Comparison of ENCODE assay signal across 1 mouse cellular context in genomic region chr11:69372056-69372779, GRCm38 (mm10).
TF ChIP-seq lines count a peak whose summit lies in the region.

No protein-coding gene starts in this region.

TF ChIP-seq in MEL, 35 proteins besides CTCF, POLR2A, EP300 and RAD21:
- TF ChIP-seq BHLHE40 (IDR thresholded peaks at IDR 0.05; ENCODE audit: borderline replicate concordance, low read depth, low read length) (peak; percentile 1; the same call in 1 of the 2 replicates), ZMIZ1 (IDR thresholded peaks at IDR 0.05; ENCODE audit: low read depth, low read length) (no peak; the same call in 1 of the 2 replicates), RCOR1 (IDR thresholded peaks at IDR 0.05; ENCODE audit: low read depth, low read length) (no peak), NRF1 (IDR thresholded peaks at IDR 0.05; ENCODE audit: insufficient read depth, low read depth, low read length, poor library complexity, severe bottlenecking) (no peak), MAFK (IDR thresholded peaks at IDR 0.05; ENCODE audit: borderline replicate concordance, low read depth, low read length) (0 out of 2 replicates have a peak, but pooled peaks have one; percentile 41), TBP (IDR thresholded peaks at IDR 0.05; ENCODE audit: low read depth, low read length) (no peak; the same call in 1 of the 2 replicates), MAX (IDR thresholded peaks at IDR 0.05; ENCODE audit: low read length) (peak; percentile 43; the same call in 1 of the 2 replicates), USF1 (IDR thresholded peaks at IDR 0.05; ENCODE audit: low read depth, low read length) (no peak), KAT2A (conservative IDR thresholded peaks at IDR 0.05; ENCODE audit: low read depth, low read length) (no peak), SMC3 (IDR thresholded peaks at IDR 0.05; ENCODE audit: low read depth, low read length) (no peak), ZC3H11A (IDR thresholded peaks at IDR 0.05; ENCODE audit: low read depth, low read length) (no peak), E2F4 (IDR thresholded peaks at IDR 0.05; ENCODE audit: borderline replicate concordance, low read depth, low read length) (no peak), MYC (IDR thresholded peaks at IDR 0.05; ENCODE audit: low read depth, low read length) (no peak), SIN3A (IDR thresholded peaks at IDR 0.05; ENCODE audit: low read length) (peak; percentile 96), NELFE (IDR thresholded peaks at IDR 0.05; ENCODE audit: low read depth, low read length) (no peak), ELF1 (IDR thresholded peaks at IDR 0.05; ENCODE audit: low read depth, low read length) (no peak), ZKSCAN1 (IDR thresholded peaks at IDR 0.05; ENCODE audit: low read depth, low read length) (no peak), CHD2 (IDR thresholded peaks at IDR 0.05; ENCODE audit: low read length) (no peak), MYB (IDR thresholded peaks at IDR 0.05; ENCODE audit: low read depth, low read length) (no peak), GATA1 (IDR thresholded peaks at IDR 0.05; ENCODE audit: low read depth, low read length) (peak; percentile 53), ETS1 (IDR thresholded peaks at IDR 0.05; ENCODE audit: low read depth, low read length) (peak; percentile 95), POLR2AphosphoS2 (IDR thresholded peaks at IDR 0.05; ENCODE audit: low read length) (no peak), POLR2AphosphoS5 (IDR thresholded peaks at IDR 0.05; ENCODE audit: borderline replicate concordance, low read depth, low read length) (no peak), HCFC1 (IDR thresholded peaks at IDR 0.05; ENCODE audit: low read depth, low read length) (no peak; the same call in 1 of the 2 replicates), USF2 (IDR thresholded peaks at IDR 0.05; ENCODE audit: borderline replicate concordance in 1 of 2, insufficient read depth in 1 of 2, low read depth in 1 of 2, low read length in 2 of 2) (no peak), MXI1 (IDR thresholded peaks at IDR 0.05; ENCODE audit: low read depth, low read length) (peak; percentile 89), TCF12 (IDR thresholded peaks at IDR 0.05; ENCODE audit: low read depth, low read length) (no peak), JUND (IDR thresholded peaks at IDR 0.05; ENCODE audit: low read depth, low read length) (no peak), UBTF (IDR thresholded peaks at IDR 0.05; ENCODE audit: borderline replicate concordance, insufficient read depth, low read depth, low read length) (no peak), MEF2A (IDR thresholded peaks at IDR 0.05; ENCODE audit: extremely low read depth, insufficient replicate concordance, low read depth, low read length, poor library complexity, severe bottlenecking) (no peak), ZNF384 (IDR thresholded peaks at IDR 0.05; ENCODE audit: low read depth, low read length) (no peak), TAL1 (IDR thresholded peaks at IDR 0.05; ENCODE audit: low read length) (no peak), CHD1 (IDR thresholded peaks at IDR 0.05; ENCODE audit: low read depth, low read length) (peak; percentile 82), GABPA (IDR thresholded peaks at IDR 0.05; ENCODE audit: low read depth, low read length) (no peak), MAZ (IDR thresholded peaks at IDR 0.05; ENCODE audit: low read depth, low read length) (no peak; the same call in 1 of the 2 replicates)
